Mouse (Mus musculus): ENCODE data around the gene Scand1.

DNA sequence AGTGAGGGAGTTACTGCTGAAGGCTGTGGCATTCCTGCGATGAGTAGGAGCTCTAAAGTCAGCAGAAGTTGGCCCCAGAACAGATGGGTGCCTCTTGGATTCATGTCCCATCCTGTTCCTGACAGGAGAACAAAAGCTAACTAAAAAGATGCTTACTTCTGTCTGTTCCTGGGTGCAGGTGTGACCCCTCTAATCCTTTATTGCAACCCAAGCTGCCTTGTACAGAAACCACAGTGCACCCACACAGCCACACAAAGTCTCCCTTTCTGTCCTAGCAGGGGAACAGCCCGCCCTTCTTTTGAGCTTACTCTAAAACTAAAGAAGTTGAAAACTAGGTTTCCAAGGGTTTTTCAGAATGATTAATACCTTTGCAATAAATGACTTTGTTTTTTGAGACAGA, 24.3 kb downstream of the Scand1 start:
- no peak for TF ChIP-seq POLR2A (IDR thresholded peaks at IDR 0.05; ENCODE audit: low read depth, low read length)
- no peak for TF ChIP-seq CTCF (IDR thresholded peaks at IDR 0.05; ENCODE audit: borderline replicate concordance, insufficient read depth, low read length)

All from embryonic fibroblast, embryonic 13.5 days (primary cell).